Mouse (Mus musculus): ENCODE measurements around the gene Scgb1b27.
"Not testable (repeated sequence)": the region's sequence is repeated elsewhere in the genome, so short reads cannot be mapped to it uniquely, and the experiment has no call there.

GRCm38 (mm10) chr7:34036076-34036815 lies 15.0 kb downstream of the Scgb1b27 start:
- TF ChIP-seq ZNF384 (IDR thresholded peaks at IDR 0.05; ENCODE audit: low read depth, low read length); CHD2 (IDR thresholded peaks at IDR 0.05; ENCODE audit: low read length): not testable (repeated sequence)

Data from CH12.LX (cell line).